Mouse (Mus musculus): ENCODE data around the gene Fam19a5. TPM values are rescaled to one million over a fixed set of nuclear protein-coding genes. Genes with fewer than 3 reads are reported as not detected.

Fam19a5 gene
- total RNA-seq (2015; ENCODE audit: low replicate concordance) (not detected in 2 replicates), total RNA-seq (2017; ENCODE audit: low replicate concordance) (not detected in 2 replicates)

DNA sequence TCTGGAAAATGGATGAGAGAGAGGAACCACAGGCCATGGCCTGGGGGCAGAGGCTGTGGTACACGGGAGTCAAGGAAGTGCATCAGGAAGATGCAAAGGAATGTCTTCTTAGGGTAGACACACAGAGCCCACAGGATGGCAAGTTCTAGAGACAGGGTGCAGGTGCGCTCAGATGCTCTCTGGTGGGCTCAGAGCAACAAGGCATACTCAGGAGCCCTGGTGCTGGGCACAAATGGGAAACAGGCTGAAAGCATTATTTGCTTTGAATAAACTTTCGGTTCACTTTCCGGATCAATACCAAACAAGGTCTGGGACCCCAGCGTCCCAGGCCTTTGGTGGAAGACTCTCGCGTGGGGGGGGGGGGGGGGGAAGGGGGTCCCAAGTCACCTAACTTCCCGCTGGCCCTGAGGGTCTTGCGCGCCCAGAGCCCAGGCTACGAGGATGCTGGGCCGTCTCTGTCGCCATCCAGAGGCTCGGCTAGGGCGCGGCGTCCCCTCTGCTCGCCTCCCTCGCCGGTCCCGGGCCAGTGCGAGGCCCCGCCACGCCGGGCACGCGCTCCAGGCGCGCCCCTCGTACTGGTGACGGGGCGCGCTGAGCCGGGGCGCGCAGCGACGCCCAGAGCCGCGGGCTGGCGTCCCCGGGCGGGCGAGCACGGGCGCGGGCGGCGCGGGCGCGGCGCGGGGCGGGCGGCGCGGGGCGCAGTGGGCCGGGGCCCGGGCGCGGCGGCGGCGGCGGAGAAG lies at the start of gene Fam19a5:
Fam19a5 (plus strand) TSS at position 701 of the 740 bp plus-strand sequence.
- no peak for ATAC-seq (replicated peaks; ENCODE audit: low FRiP score, poor library complexity, severe bottlenecking)

DNA sequence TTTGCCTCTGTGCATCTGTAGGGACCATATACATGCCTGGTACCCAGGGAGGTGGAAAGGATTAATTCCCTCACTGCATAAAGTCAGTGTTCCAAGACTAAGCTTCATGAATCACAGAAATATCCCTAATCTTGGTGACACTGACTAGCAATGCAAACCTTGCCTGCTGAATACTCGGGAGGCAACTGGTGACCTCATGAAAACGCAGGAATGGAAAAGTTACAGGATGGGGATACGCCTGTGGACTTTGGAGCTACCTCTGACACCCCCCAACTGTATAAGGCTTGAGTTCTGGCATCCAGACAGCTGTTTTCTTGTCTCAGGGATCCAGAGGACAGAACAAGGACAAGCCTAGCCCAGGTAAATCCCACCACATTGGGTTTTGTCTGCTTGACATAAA lies 42.4 kb upstream of the Fam19a5 start:
- no peak for ATAC-seq (replicated peaks; ENCODE audit: low FRiP score, poor library complexity, severe bottlenecking)

DNA sequence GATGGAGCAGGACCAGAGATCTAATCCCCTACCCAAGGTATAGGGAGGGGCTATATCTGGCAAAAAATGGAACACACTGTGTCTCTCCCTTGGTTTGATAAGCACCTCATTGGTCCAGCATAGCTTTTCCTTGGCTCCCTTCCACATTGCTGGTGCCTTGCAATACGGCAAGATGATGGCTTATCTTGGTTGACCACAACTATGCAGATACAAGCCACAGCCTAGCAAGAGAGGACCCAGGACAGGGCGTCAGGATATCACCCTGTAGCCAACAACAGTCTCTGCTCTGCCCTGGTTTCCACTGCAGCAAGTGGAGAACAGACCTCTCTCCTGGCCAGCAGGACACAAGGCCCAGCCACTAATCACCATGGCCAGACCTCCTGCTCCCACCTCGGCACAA lies 36.8 kb upstream of the Fam19a5 start:
- no peak for ATAC-seq (replicated peaks; ENCODE audit: low FRiP score, poor library complexity, severe bottlenecking)

DNA sequence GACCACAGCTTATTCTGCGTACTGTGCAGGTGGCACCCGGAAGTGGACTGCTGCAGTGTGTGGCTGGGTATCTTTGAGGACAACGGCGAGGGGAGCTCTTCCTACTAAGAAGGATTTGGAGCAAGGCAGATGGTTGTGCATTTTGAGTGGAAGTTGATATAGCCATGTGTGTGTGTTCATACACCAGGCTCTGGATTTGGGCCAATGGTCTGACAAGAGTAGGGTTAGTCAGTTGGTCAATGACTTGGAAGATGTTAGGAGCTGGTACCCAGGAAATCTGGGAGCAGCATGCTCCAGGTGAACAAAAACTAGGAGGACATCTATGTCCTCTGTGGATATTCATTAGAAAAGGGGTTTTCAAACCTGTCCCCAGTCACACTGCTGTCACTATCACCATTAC lies 33.2 kb upstream of the Fam19a5 start:
- ATAC-seq (replicated peaks; ENCODE audit: low FRiP score, poor library complexity, severe bottlenecking), result no peak

GRCm38 (mm10) chr15:87518161-87518560 lies 25.9 kb upstream of the Fam19a5 start:
- no peak for ATAC-seq (replicated peaks; ENCODE audit: low FRiP score, poor library complexity, severe bottlenecking)

GRCm38 (mm10) chr15:87529271-87529670 lies 14.8 kb upstream of the Fam19a5 start:
- no peak for ATAC-seq (replicated peaks; ENCODE audit: low FRiP score, poor library complexity, severe bottlenecking)

DNA sequence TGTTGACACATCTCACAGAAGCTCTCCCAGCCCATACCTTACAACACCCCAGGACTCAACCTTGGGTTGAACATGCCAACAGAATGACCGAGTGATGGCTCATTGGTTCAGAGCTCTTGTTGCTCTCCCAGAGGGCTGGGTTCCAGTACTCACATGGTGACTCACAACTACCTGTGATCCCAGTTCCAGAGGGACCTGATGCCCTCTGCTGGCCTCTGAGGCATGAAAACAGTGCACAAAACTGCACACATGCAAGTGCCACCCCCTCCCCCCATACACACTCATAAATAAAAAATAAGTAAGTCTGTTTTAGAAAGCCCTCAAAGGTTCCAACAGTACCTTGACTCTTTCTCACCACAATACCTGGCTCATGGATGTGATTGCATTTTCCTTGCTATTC lies 2.4 kb upstream of the Fam19a5 start:
- no peak for ATAC-seq (replicated peaks; ENCODE audit: low FRiP score, poor library complexity, severe bottlenecking)

DNA sequence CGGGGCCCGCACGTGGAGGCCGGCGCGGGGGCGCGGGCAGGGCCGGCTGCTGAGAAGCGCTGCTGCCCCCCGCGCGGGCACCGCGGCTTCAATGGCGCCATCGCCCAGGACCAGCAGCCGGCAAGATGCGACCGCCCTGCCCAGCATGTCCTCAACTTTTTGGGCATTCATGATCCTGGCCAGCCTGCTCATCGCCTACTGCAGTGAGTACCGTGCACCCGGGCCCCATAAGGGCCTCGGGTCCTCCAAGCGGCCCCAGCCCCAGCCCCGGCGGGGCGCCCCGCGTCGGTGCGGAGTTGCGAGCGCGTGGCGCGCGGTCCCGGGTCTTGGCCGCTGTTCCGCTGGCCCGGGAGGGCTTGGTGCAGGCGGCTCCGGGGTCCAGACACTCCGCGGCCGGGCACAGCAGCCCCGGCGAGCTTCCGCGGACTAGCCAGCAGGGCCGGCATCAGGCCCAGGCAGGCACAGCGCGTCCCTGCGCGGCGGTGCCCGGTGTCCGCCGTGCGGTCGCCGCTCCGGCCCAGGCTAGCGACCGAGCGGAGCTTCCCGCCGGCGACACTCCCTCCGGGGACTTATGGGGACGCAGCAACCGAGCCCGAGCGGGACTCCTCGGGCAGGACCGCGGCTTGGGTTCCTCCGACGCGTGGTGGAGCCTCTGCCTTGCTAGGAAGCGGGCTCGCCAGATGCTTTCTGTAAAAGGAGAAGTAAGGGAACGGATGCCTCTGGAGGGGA lies 466 bp downstream of the Fam19a5 start:
- ATAC-seq (replicated peaks; ENCODE audit: low FRiP score, poor library complexity, severe bottlenecking), result no peak

GRCm38 (mm10) chr15:87545130-87545642 lies 1.1 kb downstream of the Fam19a5 start:
- ATAC-seq (replicated peaks; ENCODE audit: low FRiP score, poor library complexity, severe bottlenecking), result no peak

GRCm38 (mm10) chr15:87545731-87546360 lies 1.7 kb downstream of the Fam19a5 start:
- ATAC-seq (replicated peaks; ENCODE audit: low FRiP score, poor library complexity, severe bottlenecking), result no peak

DNA sequence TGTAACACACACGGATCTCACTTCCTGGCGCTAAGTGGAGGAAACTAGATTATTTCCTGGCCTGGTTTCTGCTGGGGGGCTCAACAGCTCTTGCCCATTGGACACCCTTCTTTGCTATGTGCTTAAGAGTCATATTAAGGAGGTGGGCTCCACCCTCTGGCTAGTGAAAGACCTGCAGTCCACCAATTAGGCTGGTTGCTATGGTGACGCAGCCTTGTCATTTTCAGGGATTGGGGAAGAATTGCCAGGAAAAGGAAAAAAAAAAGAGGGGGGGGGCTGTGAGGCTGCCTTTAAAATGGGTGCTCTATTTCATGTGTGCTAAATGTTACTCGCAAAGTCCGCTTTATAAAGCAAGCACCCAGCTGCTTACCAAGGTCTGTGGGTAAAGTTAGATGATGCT lies 2.9 kb downstream of the Fam19a5 start:
- ATAC-seq (replicated peaks; ENCODE audit: low FRiP score, poor library complexity, severe bottlenecking), result no peak

DNA sequence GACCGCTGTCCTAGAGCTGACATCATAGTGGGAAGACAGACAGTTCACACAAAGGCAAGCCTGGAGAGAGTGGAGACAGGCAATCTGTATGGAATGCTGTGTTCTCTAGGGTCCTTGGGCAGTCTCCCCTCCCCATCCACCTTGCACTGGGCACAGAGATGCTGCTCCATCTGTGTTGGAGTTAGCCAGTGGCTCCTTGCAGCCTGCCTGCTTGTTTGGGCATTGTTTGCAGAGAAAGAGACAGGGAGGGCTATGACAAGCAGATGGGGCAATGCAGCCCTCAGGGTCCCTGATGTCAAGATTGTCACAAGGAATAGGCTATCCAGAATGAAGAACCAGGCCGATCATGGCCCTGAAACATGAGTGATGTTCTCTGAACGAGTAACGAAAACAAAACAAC lies 5.6 kb downstream of the Fam19a5 start:
- ATAC-seq (replicated peaks; ENCODE audit: low FRiP score, poor library complexity, severe bottlenecking), result no peak

DNA sequence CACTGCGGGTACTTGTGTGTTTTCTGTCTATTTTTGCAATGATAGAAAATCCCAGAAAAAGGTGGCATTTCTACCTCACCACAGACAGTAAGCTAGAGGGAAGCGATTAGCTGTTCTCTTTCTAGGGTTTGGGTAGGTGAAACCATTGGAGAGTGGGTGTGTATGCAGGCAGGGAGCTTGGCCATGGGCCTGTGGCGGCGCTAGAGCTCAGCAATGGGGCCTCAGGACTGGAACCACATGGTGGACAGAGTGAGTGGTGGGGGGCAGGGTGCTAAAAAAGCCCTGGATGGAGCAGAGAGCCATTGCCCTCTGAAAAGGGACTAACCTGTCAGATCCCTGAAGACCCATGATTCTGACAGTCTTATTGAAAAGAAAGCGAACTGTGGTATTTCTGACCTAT lies 6.7 kb downstream of the Fam19a5 start:
- no peak for ATAC-seq (replicated peaks; ENCODE audit: low FRiP score, poor library complexity, severe bottlenecking)

- no peak for ATAC-seq (replicated peaks; ENCODE audit: low FRiP score, poor library complexity, severe bottlenecking)
These were observed 7.5 kb downstream of the Fam19a5 start for GRCm38 (mm10) chr15:87551556-87551955.

- no peak for ATAC-seq (replicated peaks; ENCODE audit: low FRiP score, poor library complexity, severe bottlenecking)
These were observed 11.7 kb downstream of the Fam19a5 start for GRCm38 (mm10) chr15:87555811-87556210.

GRCm38 (mm10) chr15:87564331-87564730 lies 20.2 kb downstream of the Fam19a5 start:
- ATAC-seq (replicated peaks; ENCODE audit: low FRiP score, poor library complexity, severe bottlenecking), result no peak

DNA sequence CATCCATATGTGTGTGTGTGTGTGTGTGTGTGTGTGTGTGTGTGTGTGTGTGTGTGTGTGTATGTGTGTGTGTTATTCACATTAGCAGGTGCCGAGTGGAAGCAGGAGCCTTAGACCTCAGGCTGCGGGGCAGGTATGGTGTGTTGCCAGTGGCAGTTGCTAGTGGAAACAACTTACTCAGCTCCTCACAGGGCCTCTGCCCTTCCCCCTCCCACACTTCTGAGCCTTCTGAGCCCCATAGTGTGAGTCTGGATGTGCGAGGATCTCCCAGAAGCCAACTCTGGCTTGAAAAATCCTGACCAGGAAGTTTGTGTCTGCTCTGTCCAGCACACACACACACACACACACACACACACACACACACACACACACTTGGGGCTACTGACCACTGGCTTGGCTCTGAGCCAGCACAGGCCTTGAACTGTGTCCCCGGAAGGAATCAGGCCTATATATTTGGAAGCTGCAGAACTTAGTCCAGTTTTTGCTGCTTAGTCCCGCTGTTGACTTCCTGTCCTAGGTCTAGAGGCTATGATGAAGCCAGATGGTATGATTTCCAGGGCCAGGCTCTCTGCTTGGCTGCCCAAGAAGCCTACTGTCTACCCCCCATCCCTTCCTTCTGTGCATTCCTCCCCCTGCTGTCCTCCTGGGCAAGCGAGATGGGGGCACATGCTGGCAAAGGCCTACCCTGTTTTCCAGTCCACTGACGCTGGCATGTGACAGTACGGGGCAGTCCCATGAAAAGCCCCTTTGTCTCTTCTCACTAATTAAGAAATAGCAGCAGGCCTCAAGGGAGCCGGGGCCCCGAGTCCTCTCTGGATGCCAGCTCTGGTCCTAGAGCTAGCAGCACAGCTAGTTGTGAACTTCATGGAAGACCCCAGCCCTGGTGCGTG lies 22.2 kb downstream of the Fam19a5 start:
- no peak for ATAC-seq (replicated peaks; ENCODE audit: low FRiP score, poor library complexity, severe bottlenecking)

DNA sequence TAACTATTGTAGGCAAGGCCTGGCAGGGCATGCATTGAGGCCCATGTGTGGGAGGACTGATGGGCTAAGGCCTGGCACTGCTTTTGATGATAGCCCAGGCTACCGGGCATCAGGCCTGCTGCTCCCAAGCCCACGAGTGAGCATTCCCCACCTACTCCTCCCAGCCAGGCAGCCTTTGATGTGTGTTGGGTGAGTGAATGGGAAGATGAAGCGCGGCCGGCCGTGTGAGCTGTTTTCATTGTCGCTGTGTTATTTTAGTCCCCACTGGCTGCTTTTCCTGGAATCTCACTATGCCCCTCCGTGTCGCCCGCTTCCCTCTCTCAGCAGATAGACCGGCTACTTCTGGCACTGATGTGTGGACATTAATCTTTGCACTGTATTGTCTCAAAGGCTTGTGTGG lies 26.1 kb downstream of the Fam19a5 start:
- ATAC-seq (replicated peaks; ENCODE audit: low FRiP score, poor library complexity, severe bottlenecking), result no peak

GRCm38 (mm10) chr15:87579861-87580260 lies 35.8 kb downstream of the Fam19a5 start:
- ATAC-seq (replicated peaks; ENCODE audit: low FRiP score, poor library complexity, severe bottlenecking), result no peak

All from erythroblast, adult 5-6 weeks (primary cell).